Comparison of ENCODE assay signal across 21 mouse cellular contexts in the genomic region with DNA sequence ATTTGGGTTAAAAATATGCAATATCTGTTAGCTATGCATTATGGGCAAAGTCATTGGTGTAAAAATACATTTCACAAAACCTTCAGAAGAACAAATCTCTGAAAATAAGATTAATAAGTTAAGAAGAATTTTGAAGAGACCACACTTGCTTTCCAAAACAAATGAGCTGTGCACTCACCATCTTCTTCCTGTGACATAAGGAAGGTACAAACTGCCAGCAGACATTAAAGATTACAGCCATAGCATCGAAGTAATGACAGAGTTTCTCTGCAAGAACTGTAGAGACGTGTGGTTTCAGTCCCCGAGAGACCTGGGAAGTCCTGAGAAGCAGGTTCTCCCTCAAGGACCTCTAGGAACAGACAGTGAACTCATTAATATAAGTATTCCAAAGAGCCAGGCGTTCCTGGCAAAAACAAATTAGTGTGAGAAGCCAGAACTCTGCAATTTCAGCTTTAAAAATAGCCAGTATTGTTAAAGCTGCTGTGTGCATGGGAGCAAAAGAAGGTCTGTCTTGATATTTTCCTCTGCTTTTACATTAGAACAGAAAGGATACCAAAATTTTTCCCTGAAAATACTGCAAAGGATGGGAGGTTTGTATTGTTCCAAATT. TPM values are rescaled to one million over a fixed set of nuclear protein-coding genes. Genes with fewer than 3 reads are reported as not detected.
DNase-seq lines count a peak whose midpoint lies in the region; ATAC-seq and TF ChIP-seq lines count a peak whose summit lies in the region.
"Had no signal": no experiment of that assay in that cellular context is flagged by ENCODE, and none has a peak within 500 bp of the region (broad histone marks: within the 10 kb centered on the region; RNA-seq: fewer than 3 reads in every experiment).

No protein-coding gene starts in this region.

- DNase-seq in left cerebral cortex, adult 2 months (ENCODE audit: extremely low spot score in 1 of 2, low spot score in 2 of 2) = no peak
- no peak for DNase-seq in left cerebral cortex, adult 9 months (ENCODE audit: low spot score in 2 of 2)
- peak; percentile 12 for DNase-seq in retina, embryonic 14.5 days (ENCODE audit: low spot score)
- DNase-seq in retina, postnatal 1 day = no peak
- DNase-seq in hindbrain, postnatal 0 days (ENCODE audit: low spot score) = no peak
- DNase-seq: adrenal gland, adult 8-10 months; adrenal gland, postnatal 14 days; adrenal gland, postnatal 36 days; cerebellum, adult 11-12 months; cerebellum, adult 2 months; cerebellum, adult 9-10 months; cerebellum, postnatal 10 days; cerebellum, postnatal 25 days had no signal

- no peak for TF ChIP-seq POLR2A in olfactory bulb, adult 2 months (IDR thresholded peaks at IDR 0.05; ENCODE audit: insufficient read depth, low read depth, low read length)

- H3K9ac ChIP-seq in hindbrain, postnatal 0 days (replicated peaks; ENCODE audit: low read length) = no peak overlapping the region
- H3K9ac ChIP-seq: embryonic facial prominence, embryonic 12.5 days; forebrain, embryonic 13.5 days; forebrain, embryonic 15.5 days had no signal

- H3K36me3 ChIP-seq in hindbrain, postnatal 0 days (ENCODE audit: insufficient read depth, low read length) = no peaks in the 10 kb centered on the region
- H3K36me3 ChIP-seq: embryonic facial prominence, embryonic 10.5 days; embryonic facial prominence, embryonic 12.5 days; forebrain, embryonic 15.5 days; G1E had no signal

- H3K9me3 ChIP-seq in hindbrain, postnatal 0 days (ENCODE audit: low read length) = no peaks in the 10 kb centered on the region
- H3K9me3 ChIP-seq: embryonic facial prominence, embryonic 10.5 days; embryonic facial prominence, embryonic 12.5 days; forebrain, embryonic 13.5 days; forebrain, embryonic 15.5 days; G1E had no signal

- H3K4me3 ChIP-seq in left cerebral cortex, adult 2 months = no peak overlapping the region
- H3K4me3 ChIP-seq in olfactory bulb, adult 2 months (ENCODE audit: insufficient read depth, low read depth, low read length) = no peak overlapping the region
- no peak overlapping the region for H3K4me3 ChIP-seq in hindbrain, postnatal 0 days (ENCODE audit: low read length)
- H3K4me3 ChIP-seq: embryonic facial prominence, embryonic 10.5 days; embryonic facial prominence, embryonic 12.5 days; forebrain, embryonic 13.5 days; forebrain, embryonic 15.5 days had no signal

- intact Hi-C loops in left cerebral cortex, adult 2 months (cut with DNase I) = no loop called here

- ATAC-seq in hindbrain, postnatal 0 days = no peak
- ATAC-seq: activated CD4-positive, CD25-positive, alpha-beta regulatory T cell, adult 4 months; forebrain, embryonic 13.5 days; forebrain, embryonic 15.5 days; Patski had no signal

- 0 out of 2 replicates have a peak, but pooled peaks cover 2% of the 10 kb centered on the region for H3K4me1 ChIP-seq in olfactory bulb, adult 2 months (ENCODE audit: control insufficient read depth, insufficient read depth, low read length)
- H3K4me1 ChIP-seq in hindbrain, postnatal 0 days (ENCODE audit: insufficient read depth, low read length) = no peaks in the 10 kb centered on the region
- H3K4me1 ChIP-seq: embryonic facial prominence, embryonic 10.5 days; embryonic facial prominence, embryonic 12.5 days; forebrain, embryonic 13.5 days had no signal

- no peak for TF ChIP-seq CTCF in left cerebral cortex, adult 2 months (IDR thresholded peaks at IDR 0.05)
- no peak for TF ChIP-seq CTCF in olfactory bulb, adult 2 months (IDR thresholded peaks at IDR 0.05; ENCODE audit: insufficient read depth, low read depth, low read length)
- TF ChIP-seq CTCF in hindbrain, postnatal 0 days (IDR thresholded peaks at IDR 0.05; ENCODE audit: low read depth) = no peak

- no peak overlapping the region for H3K4me2 ChIP-seq in hindbrain, postnatal 0 days (ENCODE audit: low read depth, low read length)
- H3K4me2 ChIP-seq: embryonic facial prominence, embryonic 12.5 days; forebrain, embryonic 13.5 days; forebrain, embryonic 15.5 days had no signal

- H3K27ac ChIP-seq in left cerebral cortex, adult 2 months = peak overlapping the region; percentile 8; the same call in 1 of the 2 replicates
- H3K27ac ChIP-seq in olfactory bulb, adult 2 months (ENCODE audit: insufficient read depth, low read depth, low read length) = peak overlapping the region; percentile 81
- no peak overlapping the region for H3K27ac ChIP-seq in hindbrain, postnatal 0 days
- H3K27ac ChIP-seq: embryonic facial prominence, embryonic 10.5 days; embryonic facial prominence, embryonic 12.5 days; forebrain, embryonic 13.5 days; forebrain, embryonic 15.5 days had no signal

- WGBS in olfactory bulb, adult 2 months = 16% methylated on average over 4 of the region's 4 CpGs
- WGBS in hindbrain, postnatal 0 days = 61% methylated on average over 4 of the region's 4 CpGs

- H3K27me3 ChIP-seq in hindbrain, postnatal 0 days (ENCODE audit: insufficient read depth, low read length) = no peaks in the 10 kb centered on the region
- H3K27me3 ChIP-seq: embryonic facial prominence, embryonic 12.5 days; forebrain, embryonic 13.5 days; forebrain, embryonic 15.5 days had no signal

RNA-seq across cellular contexts. Expression of gene Hapln1, which starts 43.6 kb away (rescaled TPM):
- total RNA-seq in left cerebral cortex, adult 2 months (2021) = 10 to 100 TPM; 20.3 to 23.7 TPM
- not detected in 2 replicates for polyA plus RNA-seq in olfactory bulb, adult 2 months (2012; ENCODE audit: insufficient read depth, insufficient read length, low replicate concordance, missing spikeins)
- 1.6 and 3.0 TPM in 2 replicates for total RNA-seq in hindbrain, postnatal 0 days (2014; rRNA removed)
- polyA plus RNA-seq in hindbrain, postnatal 0 days (2015; fragmentation: Nextera tagmentation; extraction: Ambion mirVana) = 1.6 and 2.1 TPM in 2 replicates
- polyA plus RNA-seq: activated CD4-positive, CD25-positive, alpha-beta regulatory T cell, adult 4 months; G1E; Patski had no signal
